In the genomic region with DNA sequence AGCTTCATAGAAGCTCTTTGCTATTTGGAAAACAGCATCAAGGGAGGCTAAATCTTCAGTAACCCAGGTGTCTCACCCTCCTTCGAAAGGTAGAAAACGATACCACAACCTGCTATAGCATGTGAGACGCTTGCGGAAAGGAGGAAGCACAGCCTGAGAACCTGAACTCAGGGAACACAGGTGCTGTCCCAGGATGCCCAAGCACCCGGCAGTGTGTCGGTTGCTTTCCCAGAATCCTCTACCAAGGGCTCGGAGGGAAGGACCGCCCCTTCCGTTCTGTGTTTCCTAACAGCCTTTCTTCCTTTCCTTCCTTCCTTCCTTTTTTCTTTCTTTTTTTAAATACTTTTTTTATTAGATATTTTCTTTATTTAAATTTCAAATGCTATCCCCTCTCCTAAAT, we compare ENCODE assay signal across 23 mouse cellular contexts. TPM values are rescaled to one million over a fixed set of nuclear protein-coding genes. Genes with fewer than 3 reads are reported as not detected.
"Had no signal": no experiment of that assay in that cellular context is flagged by ENCODE, and none has a peak within 500 bp of the region (broad histone marks: within the 10 kb centered on the region; RNA-seq: fewer than 3 reads in every experiment).

No protein-coding gene starts in this region.

- H3K4me3 ChIP-seq: neural tube, embryonic 12.5 days; neural tube, embryonic 13.5 days; neural tube, embryonic 15.5 days; stomach, embryonic 15.5 days had no signal

- DNase-seq: retina, postnatal 1 day; right cerebral cortex, adult 18-20 months; right cerebral cortex, postnatal 14 days; right cerebral cortex, postnatal 25 days; right cerebral cortex, postnatal 4 days; spleen, adult 18-20 months; thymus, adult 18-20 months; thymus, adult 2 months; thymus, postnatal 14 days; thymus, postnatal 25 days; thymus, postnatal 36 days; thymus, postnatal 4 days had no signal

- H3K27me3 ChIP-seq: neural tube, embryonic 12.5 days; neural tube, embryonic 13.5 days; neural tube, embryonic 15.5 days; stomach, embryonic 15.5 days had no signal

- H3K27ac ChIP-seq: neural tube, embryonic 12.5 days; neural tube, embryonic 13.5 days; neural tube, embryonic 15.5 days; stomach, embryonic 15.5 days; stomach, postnatal 0 days had no signal

- H3K4me1 ChIP-seq: neural tube, embryonic 12.5 days; neural tube, embryonic 13.5 days; neural tube, embryonic 15.5 days; stomach, embryonic 15.5 days had no signal

- H3K36me3 ChIP-seq: neural tube, embryonic 12.5 days; neural tube, embryonic 13.5 days; neural tube, embryonic 15.5 days; stomach, embryonic 15.5 days had no signal

RNA-seq across cellular contexts. Expression of a gene that starts 30.5 kb away (rescaled TPM):
- polyA plus RNA-seq: neural tube, embryonic 13.5 days; neural tube, embryonic 14.5 days; small intestine, adult 2 months; spleen, adult 2 months; stomach, embryonic 14.5 days; stomach, embryonic 16.5 days; stomach, postnatal 0 days; urinary bladder, adult 2 months had no signal
